Mouse (Mus musculus) spleen, adult 2 months (tissue): Measurements from ENCODE around the gene Gm9945. TPM values are rescaled to one million over a fixed set of nuclear protein-coding genes. Genes with fewer than 3 reads are reported as not detected.
A peak's percentile ranks its signal among the peaks of the same experiment; 100 is the strongest.

Source experiments
- DNase-seq, 2 experiments: peaks; one replicate each; pipeline versions ENCODE4 v3.0.0 to v3.0.0-alpha.2; 2012 to 2021; ENCODE audit warnings: low spot score in 2 of 2, low read depth in 1 of 2
- H3K27ac ChIP-seq: fragments of 200-500 bp; 2 replicates; pipeline ENCODE4 v1.5.1; 2012; ENCODE audit warnings: low read length, inconsistent platforms; ENCODE audit not compliant: insufficient read depth
- H3K27me3 ChIP-seq: fragments of 200-500 bp; 2 replicates; pipeline ENCODE4 v1.6.1; 2012; ENCODE audit warnings: mild to moderate bottlenecking, moderate library complexity, low read length, inconsistent platforms; ENCODE audit not compliant: control insufficient read depth, insufficient read depth
- H3K36me3 ChIP-seq: fragments of 200-500 bp; 2 replicates; pipeline ENCODE4 v1.6.1; 2012; ENCODE audit warnings: mild to moderate bottlenecking, low read length, inconsistent platforms; ENCODE audit not compliant: control insufficient read depth, insufficient read depth
- H3K4me1 ChIP-seq: fragments of 200-500 bp; 2 replicates; pipeline ENCODE4 v1.6.1; 2011; ENCODE audit warnings: inconsistent platforms; ENCODE audit not compliant: control insufficient read depth, insufficient read depth, insufficient read length
- H3K4me3 ChIP-seq: fragments of 200-500 bp; 2 replicates; pipeline ENCODE4 v1.5.1; 2011; ENCODE audit warnings: mild to moderate bottlenecking, inconsistent platforms; ENCODE audit not compliant: insufficient read depth, insufficient read length; ENCODE audit errors: extremely low read depth
- CTCF ChIP-seq: fragments of 200-500 bp; IDR thresholded peaks from 2 replicates; pipeline ENCODE4 v1.5.1; 2011; ENCODE audit warnings: mild to moderate bottlenecking, inconsistent platforms; ENCODE audit not compliant: insufficient read depth, insufficient read length, insufficient replicate concordance; ENCODE audit errors: extremely low read depth
- POLR2A ChIP-seq: fragments of 200-500 bp; IDR thresholded peaks from 2 replicates; pipeline ENCODE4 v1.6.1; 2011; ENCODE audit warnings: low read depth, low read length, inconsistent platforms
- WGBS: fragments of 180-500 bp; shearing (Covaris S2); methylation state at CpG from one replicate; pipeline ENCODE4 v1.1.7; 2018; 5-methylcytosine and 5-hydroxymethylcytosine counted together
- polyA plus RNA-seq: library from polyadenylated mRNA; depleted of rRNA; stranded (reverse); fragments of >200 nt; gene quantifications from 2 replicates; pipeline ENCODE4 v1.2.3, GENCODE M21; 2012

Gene Gm9945
- polyA plus RNA-seq, 1 experiment: not detected

DNA sequence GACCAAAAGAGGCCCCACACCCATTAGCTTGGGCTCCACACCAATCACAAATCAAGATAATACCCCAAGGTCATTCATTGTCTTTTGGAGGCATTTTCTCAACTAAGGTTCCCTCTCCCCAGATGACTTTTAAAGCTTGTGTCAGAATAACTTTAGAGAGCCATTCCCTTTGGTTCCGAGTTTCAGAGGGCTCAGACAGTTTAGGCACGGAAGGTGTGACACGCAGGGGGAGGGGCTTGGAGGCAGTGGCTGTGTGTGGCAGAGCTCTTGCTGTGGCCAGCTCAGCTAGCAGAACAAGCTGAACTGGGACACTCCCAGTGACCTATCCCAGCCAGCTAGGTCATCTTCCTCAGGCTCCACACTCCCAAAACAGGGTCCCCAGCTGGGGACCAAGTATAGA lies 28.6 kb downstream of the Gm9945 start:
- WGBS: 86% methylated on average over 3 of the region's 3 CpGs
- Histone ChIP-seq H3K27me3 (no peaks in the 10 kb centered on the region), H3K27ac (no peak overlapping the region), H3K36me3 (no peaks in the 10 kb centered on the region), H3K4me1 (no peaks in the 10 kb centered on the region), H3K4me3 (no peak overlapping the region)
- no peak for DNase-seq
- TF ChIP-seq POLR2A: no peak
- TF ChIP-seq CTCF: no peak

- no peaks in the 10 kb centered on the region for H3K36me3 ChIP-seq
- TF ChIP-seq CTCF (no peak), POLR2A (no peak)
- 44% methylated on average over 5 of the region's 5 CpGs for WGBS
- no peak overlapping the region for H3K27ac ChIP-seq
- DNase-seq: no peak
- no peak overlapping the region for H3K4me3 ChIP-seq
- H3K4me1 ChIP-seq: no peaks in the 10 kb centered on the region
- no peaks in the 10 kb centered on the region for H3K27me3 ChIP-seq
Measured at GRCm38 (mm10) chr11:53510351-53510750, 30.4 kb downstream of the Gm9945 start.

GRCm38 (mm10) chr11:53516775-53517627 lies 37.0 kb downstream of the Gm9945 start:
- peaks cover 5% of the 10 kb centered on the region for H3K4me1 ChIP-seq
- peaks cover 7% of the 10 kb centered on the region for H3K27me3 ChIP-seq
- DNase-seq: peak in 1 of 2 experiments; percentile 4
- no peaks in the 10 kb centered on the region for H3K36me3 ChIP-seq
- H3K27ac ChIP-seq: no peak overlapping the region
- WGBS: 45% methylated on average over 8 of the region's 8 CpGs
- no peak for TF ChIP-seq CTCF
- no peak for TF ChIP-seq POLR2A
- H3K4me3 ChIP-seq: no peak overlapping the region

- H3K4me3 ChIP-seq: no peak overlapping the region
- H3K27me3 ChIP-seq: peaks cover 7% of the 10 kb centered on the region
- H3K4me1 ChIP-seq: peaks cover 5% of the 10 kb centered on the region
- TF ChIP-seq POLR2A: no peak
- TF ChIP-seq CTCF: no peak
- H3K36me3 ChIP-seq: no peaks in the 10 kb centered on the region
- WGBS: 53% methylated on average over 5 of the region's 5 CpGs
- DNase-seq: no peak
- no peak overlapping the region for H3K27ac ChIP-seq
Measured at GRCm38 (mm10) chr11:53518759-53519158, 38.8 kb downstream of the Gm9945 start.

DNA sequence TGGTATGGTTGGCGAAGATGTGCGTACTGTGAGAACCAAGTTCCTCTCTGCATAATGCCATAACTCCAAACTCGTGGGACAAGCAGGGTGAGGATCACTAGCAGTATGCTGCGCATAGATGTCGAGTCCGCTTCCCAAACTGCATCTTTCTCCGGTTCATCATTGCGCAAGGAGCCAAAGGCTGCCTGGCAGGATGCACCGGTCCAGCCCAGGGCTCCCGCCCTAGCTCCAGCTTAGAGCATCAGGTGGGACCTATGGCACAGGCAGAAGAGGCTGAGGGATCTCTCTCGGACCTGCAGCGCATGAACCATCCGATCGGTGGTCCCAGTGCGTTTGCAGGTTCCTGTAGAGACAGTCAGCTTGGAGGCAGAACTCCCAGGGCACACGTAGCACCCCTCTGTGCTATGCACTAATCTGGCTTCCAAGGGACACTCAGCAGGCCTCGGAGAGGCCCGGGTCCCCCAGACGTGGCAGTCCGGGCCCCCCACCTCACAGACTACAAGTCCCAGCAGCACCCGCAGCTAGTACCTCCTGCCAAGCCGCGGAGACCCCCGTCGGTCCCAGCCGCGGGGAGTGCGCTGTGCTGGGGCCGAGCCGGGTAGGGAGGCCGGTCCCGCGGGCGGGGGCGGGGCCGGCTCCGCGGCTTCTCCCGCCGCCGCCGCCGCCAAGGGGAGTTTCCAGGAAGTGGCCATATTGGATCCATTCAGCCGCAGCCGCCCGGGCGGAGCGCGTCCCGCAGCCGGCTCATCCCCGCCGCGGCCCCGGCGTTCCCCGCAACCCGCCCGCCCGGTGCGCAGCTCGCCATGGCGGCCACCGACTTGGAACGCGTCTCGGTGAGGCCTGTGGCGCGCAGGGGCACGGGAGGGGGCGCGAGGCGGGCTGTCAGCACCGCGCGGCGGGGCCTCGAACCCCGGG lies 39.5 kb downstream of the Gm9945 start, which contains the start of gene Sept8:
TSS of gene Sept8 (plus strand) at position 51 of the 915 bp plus-strand sequence.
- WGBS: 11% methylated on average over 75 of the region's 79 CpGs
- TF ChIP-seq CTCF (no peak), POLR2A (no peak)
- Histone ChIP-seq H3K36me3 (no peaks in the 10 kb centered on the region), H3K27me3 (peaks cover 7% of the 10 kb centered on the region), H3K4me3 (peak within 1 kb of the TSS; percentile 60), H3K4me1 (peaks cover 5% of the 10 kb centered on the region), H3K27ac (peak within 1 kb of the TSS; percentile 34; the same call in 1 of the 2 replicates)
- no peak for DNase-seq

GRCm38 (mm10) chr11:53520122-53520978 lies 40.4 kb downstream of the Gm9945 start:
- no peak for DNase-seq
- peaks cover 5% of the 10 kb centered on the region for H3K4me1 ChIP-seq
- H3K4me3 ChIP-seq: peak overlapping the region; percentile 60
- peaks cover 7% of the 10 kb centered on the region for H3K27me3 ChIP-seq
- 20% methylated on average over 24 of the region's 24 CpGs for WGBS
- H3K36me3 ChIP-seq: no peaks in the 10 kb centered on the region
- TF ChIP-seq CTCF (no peak), POLR2A (no peak)
- peak overlapping the region; percentile 34 for H3K27ac ChIP-seq
